Mouse (Mus musculus) midbrain, embryonic 16.5 days (tissue): Measurements from ENCODE around the gene Pim3. TPM values are rescaled to one million over a fixed set of nuclear protein-coding genes. Genes with fewer than 3 reads are reported as not detected.

Experiments used
- ATAC-seq: fragments of 200-750 bp; cut with Nextera tagmentation; 2 replicates; pipeline ENCODE4 v1.8.0; 2017; ENCODE audit warnings: moderate TSS enrichment
- H3K27ac ChIP-seq: fragments of 300-500 bp; sonication (generic); 2 replicates; pipeline ENCODE4 v1.5.1; 2014; ENCODE audit warnings: mild to moderate bottlenecking, low read length, mixed read lengths
- H3K27me3 ChIP-seq: fragments of 300-500 bp; sonication (generic); 2 replicates; pipeline ENCODE4 v1.6.1; 2014; ENCODE audit warnings: low read depth, low read length, mixed read lengths; ENCODE audit not compliant: control insufficient read depth, insufficient read depth
- H3K36me3 ChIP-seq: fragments of 300-500 bp; sonication (generic); 2 replicates; pipeline ENCODE4 v1.6.1; 2014; ENCODE audit warnings: mild to moderate bottlenecking, low read length, moderate library complexity, mixed read lengths; ENCODE audit not compliant: control insufficient read depth, insufficient read depth
- H3K4me1 ChIP-seq: fragments of 300-500 bp; sonication (generic); 2 replicates; pipeline ENCODE4 v1.6.1; 2014; ENCODE audit warnings: mild to moderate bottlenecking, low read length, mixed read lengths; ENCODE audit not compliant: control insufficient read depth, insufficient read depth
- H3K4me2 ChIP-seq: fragments of 300-500 bp; sonication (generic); 2 replicates; pipeline ENCODE4 v1.6.1; 2014; ENCODE audit warnings: mild to moderate bottlenecking, low read length, mixed read lengths
- H3K4me3 ChIP-seq: fragments of 300-500 bp; sonication (generic); 2 replicates; pipeline ENCODE4 v1.5.1; 2014; ENCODE audit warnings: low read depth, mild to moderate bottlenecking, low read length, moderate library complexity, mixed read lengths
- H3K9ac ChIP-seq: fragments of 300-500 bp; sonication (generic); 2 replicates; pipeline ENCODE4 v1.6.1; 2014; ENCODE audit warnings: low read depth, low read length, mixed read lengths
- H3K9me3 ChIP-seq: fragments of 300-500 bp; sonication (generic); replicated peaks from 2 replicates; pipeline ENCODE4 v1.6.1; 2014; ENCODE audit warnings: mild to moderate bottlenecking, low read length, mixed read lengths; ENCODE audit not compliant: control insufficient read depth, poor library complexity, severe bottlenecking
- WGBS: fragments of 180-500 bp; shearing (Covaris S2); extraction: QIAGEN DNeasy Blood & Tissue Kit; methylation state at CpG from one replicate; pipeline ENCODE4 v1.1.7; 2014; 5-methylcytosine and 5-hydroxymethylcytosine counted together
- polyA plus RNA-seq: library from polyadenylated mRNA; unstranded; fragments of >200 nt; fragmentation: Nextera tagmentation; extraction: Ambion mirVana; gene quantifications from 2 replicates; pipeline ENCODE4 v1.2.1, GENCODE M21; 2015

The Pim3 gene
- polyA plus RNA-seq, 1 experiment from 2014 or later, result 67.5 TPM

DNA sequence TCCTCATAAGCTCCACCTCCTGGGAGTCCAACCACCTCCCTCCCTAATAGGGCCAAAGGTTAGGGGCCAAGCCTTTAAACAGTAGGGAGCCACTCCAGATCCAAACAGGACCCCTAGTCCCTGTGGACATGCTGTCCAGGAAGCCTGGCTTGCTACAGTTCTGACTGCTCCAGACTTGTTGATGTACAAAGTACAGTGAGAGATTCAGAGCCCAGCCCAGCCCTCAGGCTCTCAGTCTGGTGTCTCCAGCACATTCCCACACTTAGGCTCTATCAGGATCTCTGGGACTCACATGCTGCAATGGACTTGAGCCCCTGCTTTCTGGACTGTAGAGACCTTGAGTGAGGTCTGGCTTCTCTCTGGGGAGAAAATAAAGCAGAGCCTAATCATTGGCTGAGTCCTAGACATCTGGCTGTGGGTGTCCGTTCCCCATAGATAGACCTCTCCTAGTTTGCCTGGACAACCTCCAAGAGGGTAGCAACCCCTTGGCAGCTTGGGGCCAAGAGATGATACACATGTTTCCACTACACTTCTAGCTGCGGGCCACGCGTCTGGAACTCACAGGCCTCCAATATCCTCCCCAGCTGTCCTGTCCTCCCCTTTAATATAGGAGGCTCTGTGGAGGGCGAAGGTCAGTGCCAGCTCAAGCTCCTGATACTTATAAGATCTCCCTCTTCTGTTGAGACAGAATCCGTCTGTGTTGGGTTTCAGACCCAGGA is 6.2 kb downstream of the Pim3 start:
- Histone ChIP-seq H3K27ac (no peak overlapping the region), H3K4me1 (peaks cover 19% of the 10 kb centered on the region), H3K9ac (no peak overlapping the region), H3K36me3 (peaks cover 14% of the 10 kb centered on the region), H3K4me3 (no peak overlapping the region), H3K4me2 (no peak overlapping the region), H3K27me3 (no peaks in the 10 kb centered on the region), H3K9me3 (no peaks in the 10 kb centered on the region)
- 83% methylated on average over 6 of the region's 6 CpGs for WGBS
- no peak for ATAC-seq

DNA sequence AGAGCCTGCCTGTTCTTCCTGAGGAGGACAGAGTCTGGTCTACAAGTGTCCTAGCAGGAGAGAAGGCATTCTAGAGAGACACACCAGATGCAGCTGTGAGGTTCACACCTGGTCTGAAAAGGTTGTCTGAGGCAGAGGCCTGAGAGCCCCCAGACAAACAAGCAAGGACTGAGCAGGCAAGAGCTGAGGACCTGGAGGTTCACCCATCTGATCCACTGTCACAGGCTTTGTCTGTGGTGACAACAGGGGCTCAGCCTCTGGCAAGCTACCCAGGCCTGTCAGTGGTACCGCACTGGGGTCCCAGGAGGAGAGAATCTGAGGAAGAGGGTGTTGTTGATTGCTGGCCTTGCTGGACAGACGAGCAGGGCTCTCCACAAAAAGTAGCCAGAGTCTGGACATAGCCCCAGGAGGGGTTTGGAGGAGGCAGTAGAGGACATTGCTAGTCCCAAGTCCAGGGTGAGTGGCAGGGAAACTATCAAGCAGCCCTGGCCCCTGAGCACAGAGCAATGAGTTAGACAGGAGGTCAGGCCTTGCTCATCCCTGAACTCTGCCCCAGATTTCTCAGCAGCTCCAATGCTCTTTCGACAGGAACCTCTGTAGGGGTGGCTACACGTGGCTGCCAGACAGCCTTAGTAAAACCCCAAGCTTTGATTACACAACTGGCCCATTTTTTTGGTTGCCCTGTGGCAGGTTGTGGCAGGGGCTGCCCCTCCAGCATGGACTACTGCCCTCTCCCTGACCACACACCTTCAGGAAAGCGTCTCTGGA is 8.6 kb downstream of the Pim3 start:
- Histone ChIP-seq H3K27ac (no peak overlapping the region), H3K9ac (no peak overlapping the region), H3K9me3 (no peaks in the 10 kb centered on the region), H3K4me2 (no peak overlapping the region), H3K4me3 (no peak overlapping the region), H3K27me3 (no peaks in the 10 kb centered on the region), H3K36me3 (0 out of 2 replicates have a peak, but pooled peaks cover under 1% of the 10 kb centered on the region), H3K4me1 (peaks cover under 1% of the 10 kb centered on the region; the same call in 1 of the 2 replicates)
- 74% methylated on average over 5 of the region's 5 CpGs for WGBS
- ATAC-seq, result no peak

DNA sequence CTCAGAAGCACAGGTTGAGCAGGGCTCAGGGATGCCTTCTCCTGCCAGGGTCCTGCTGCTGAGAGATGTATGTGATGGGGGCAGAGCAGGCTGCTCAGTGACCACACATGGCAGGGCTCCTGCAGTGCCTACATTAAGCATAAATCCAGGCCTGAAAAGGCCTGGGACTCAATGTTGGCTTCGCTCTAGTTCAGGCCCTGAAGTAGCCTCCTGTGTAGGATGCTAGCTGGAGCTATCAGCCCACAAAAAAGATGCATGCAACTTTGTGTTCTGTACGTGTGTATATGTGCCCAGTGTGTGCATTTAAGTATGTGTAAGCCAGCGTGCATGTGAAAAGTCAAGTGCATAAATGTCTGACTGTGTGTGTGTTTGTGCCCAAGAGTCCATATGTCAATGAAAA is 12.1 kb downstream of the Pim3 start:
- Histone ChIP-seq H3K36me3 (no peaks in the 10 kb centered on the region), H3K27ac (no peak overlapping the region), H3K9me3 (no peaks in the 10 kb centered on the region), H3K27me3 (no peaks in the 10 kb centered on the region), H3K9ac (no peak overlapping the region), H3K4me2 (no peak overlapping the region), H3K4me1 (0 out of 2 replicates have a peak, but pooled peaks cover 2% of the 10 kb centered on the region), H3K4me3 (no peak overlapping the region)
- 83% methylated on average over 3 of the region's 3 CpGs for WGBS
- no peak for ATAC-seq

DNA sequence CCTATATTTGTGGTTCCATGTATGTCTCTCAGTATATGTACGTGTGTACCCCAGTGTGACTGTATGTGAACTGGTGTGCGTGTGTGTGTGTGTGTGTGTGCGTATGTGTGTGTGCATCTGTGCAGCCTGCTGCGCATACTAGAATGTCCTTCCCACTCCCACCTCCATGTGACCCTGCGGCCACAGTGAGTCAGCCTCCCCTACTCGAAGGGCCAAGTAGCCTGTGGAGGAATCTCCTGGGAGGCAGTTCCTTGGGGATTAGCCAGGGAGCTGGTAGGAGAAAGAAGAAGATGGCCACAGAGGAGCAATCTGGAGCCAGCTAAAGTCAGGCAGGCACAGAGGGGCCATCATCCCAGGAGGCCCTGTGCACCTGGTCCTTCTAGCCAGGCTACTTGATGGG is 12.5 kb downstream of the Pim3 start:
- H3K27ac ChIP-seq, result no peak overlapping the region
- no peak overlapping the region for H3K4me2 ChIP-seq
- H3K9ac ChIP-seq, result no peak overlapping the region
- no peak overlapping the region for H3K4me3 ChIP-seq
- 0 out of 2 replicates have a peak, but pooled peaks cover 2% of the 10 kb centered on the region for H3K4me1 ChIP-seq
- ATAC-seq, result no peak
- no peaks in the 10 kb centered on the region for H3K36me3 ChIP-seq
- no peaks in the 10 kb centered on the region for H3K27me3 ChIP-seq
- H3K9me3 ChIP-seq, result no peaks in the 10 kb centered on the region
- 87% methylated on average over 6 of the region's 6 CpGs for WGBS

DNA sequence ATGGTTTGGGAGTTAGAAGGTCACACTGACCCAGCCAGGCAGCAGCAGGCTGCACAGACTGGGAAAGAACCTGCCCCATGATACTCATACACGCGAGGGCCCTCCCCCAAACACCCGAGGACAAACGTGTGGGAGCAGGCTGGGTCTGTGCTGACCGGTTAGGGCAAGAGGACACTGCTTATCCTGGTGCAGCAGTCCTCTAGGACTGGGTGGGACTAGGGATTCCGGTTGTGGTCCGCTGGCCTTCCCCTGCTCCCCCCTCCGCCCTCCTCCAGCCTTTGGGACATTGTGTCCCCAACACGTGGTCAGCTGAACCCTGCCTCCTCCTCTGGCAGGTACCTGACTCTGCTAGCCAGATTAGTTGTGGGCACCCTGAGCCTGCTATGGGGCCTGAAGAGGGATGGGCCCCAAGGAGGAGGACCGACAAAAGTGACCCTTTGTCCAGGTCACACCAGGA is 13.7 kb downstream of the Pim3 start:
- Histone ChIP-seq H3K4me2 (no peak overlapping the region), H3K27me3 (no peaks in the 10 kb centered on the region), H3K9ac (0 out of 2 replicates have a peak overlapping the region, but pooled peaks have one; percentile 6), H3K36me3 (no peaks in the 10 kb centered on the region), H3K9me3 (no peaks in the 10 kb centered on the region), H3K4me1 (0 out of 2 replicates have a peak, but pooled peaks cover 2% of the 10 kb centered on the region), H3K27ac (no peak overlapping the region), H3K4me3 (no peak overlapping the region)
- no peak for ATAC-seq
- WGBS, result 28% methylated on average over 10 of the region's 10 CpGs

DNA sequence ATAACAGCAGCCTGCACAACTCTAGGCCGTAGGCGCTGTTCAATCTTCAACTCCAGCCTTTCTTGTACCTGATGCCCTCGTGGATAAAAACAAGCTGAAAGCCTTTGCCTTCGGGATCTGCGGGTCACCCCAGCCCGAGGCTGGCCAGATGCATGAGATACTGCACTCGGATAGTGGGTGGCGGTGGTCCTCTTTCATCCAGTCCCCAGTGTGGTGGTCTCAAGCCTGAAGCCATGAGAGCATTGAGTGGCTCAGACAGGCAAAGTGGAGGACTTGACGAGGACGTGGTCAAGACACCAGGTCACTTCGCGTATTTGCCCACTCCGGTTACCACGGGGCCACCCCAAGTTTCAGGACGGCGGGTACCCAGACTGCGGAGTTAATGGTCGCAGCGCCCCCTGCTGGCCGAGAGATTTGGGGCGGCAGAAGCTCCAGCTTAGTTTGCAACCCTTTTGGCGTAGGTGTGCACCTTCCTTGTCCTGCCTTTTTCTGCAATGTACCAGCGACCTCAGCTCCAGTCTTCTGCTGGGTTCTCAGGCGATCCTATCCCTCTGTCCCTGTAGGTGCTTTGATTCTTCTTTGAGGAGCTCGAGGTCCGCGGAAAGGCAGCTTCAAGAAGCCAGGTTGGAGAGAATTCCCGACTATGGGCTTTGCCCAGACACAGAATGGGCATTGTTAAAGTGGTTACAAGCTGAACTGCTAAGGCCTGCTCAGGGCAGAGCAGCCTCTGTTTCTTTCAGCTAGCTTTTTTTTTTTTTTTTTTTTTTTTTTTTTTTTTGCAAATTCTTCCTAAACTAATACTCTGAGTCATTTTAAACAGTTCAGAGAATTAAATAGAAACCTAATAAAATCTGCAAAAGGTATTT is 14.4 kb downstream of the Pim3 start:
- H3K4me1 ChIP-seq, result 0 out of 2 replicates have a peak, but pooled peaks cover 2% of the 10 kb centered on the region
- 10% methylated on average over 28 of the region's 28 CpGs for WGBS
- H3K27ac ChIP-seq, result no peak overlapping the region
- peak overlapping the region; percentile 20; the same call in 1 of the 2 replicates for H3K9ac ChIP-seq
- peak overlapping the region; percentile 17; the same call in 1 of the 2 replicates for H3K4me2 ChIP-seq
- no peaks in the 10 kb centered on the region for H3K27me3 ChIP-seq
- no peaks in the 10 kb centered on the region for H3K9me3 ChIP-seq
- ATAC-seq, result no peak
- H3K36me3 ChIP-seq, result no peaks in the 10 kb centered on the region
- H3K4me3 ChIP-seq, result no peak overlapping the region

DNA sequence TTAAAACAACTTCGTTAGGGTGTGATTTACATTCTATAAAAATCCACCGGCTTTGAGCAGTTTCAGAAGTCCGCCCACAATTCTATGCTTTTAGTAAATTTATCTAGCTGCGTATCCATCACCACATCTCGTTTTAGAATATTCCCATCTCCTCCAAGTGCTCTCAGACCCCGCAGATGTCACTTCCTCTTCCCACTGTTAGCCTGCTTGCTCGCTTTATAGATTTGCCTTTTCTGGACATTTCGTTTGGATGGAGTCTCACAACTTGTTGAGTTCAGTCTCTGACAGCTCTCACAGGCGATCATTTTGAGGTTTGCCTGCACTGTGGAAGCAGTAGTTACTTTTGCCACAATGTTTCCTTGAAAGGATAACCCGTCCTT is 15.0 kb downstream of the Pim3 start:
- Histone ChIP-seq H3K9ac (no peak overlapping the region), H3K27ac (no peak overlapping the region), H3K36me3 (no peaks in the 10 kb centered on the region), H3K4me1 (0 out of 2 replicates have a peak, but pooled peaks cover 2% of the 10 kb centered on the region), H3K4me3 (no peak overlapping the region), H3K27me3 (no peaks in the 10 kb centered on the region), H3K4me2 (no peak overlapping the region), H3K9me3 (no peaks in the 10 kb centered on the region)
- ATAC-seq, result no peak
- WGBS, result 84% methylated on average over 10 of the region's 10 CpGs

DNA sequence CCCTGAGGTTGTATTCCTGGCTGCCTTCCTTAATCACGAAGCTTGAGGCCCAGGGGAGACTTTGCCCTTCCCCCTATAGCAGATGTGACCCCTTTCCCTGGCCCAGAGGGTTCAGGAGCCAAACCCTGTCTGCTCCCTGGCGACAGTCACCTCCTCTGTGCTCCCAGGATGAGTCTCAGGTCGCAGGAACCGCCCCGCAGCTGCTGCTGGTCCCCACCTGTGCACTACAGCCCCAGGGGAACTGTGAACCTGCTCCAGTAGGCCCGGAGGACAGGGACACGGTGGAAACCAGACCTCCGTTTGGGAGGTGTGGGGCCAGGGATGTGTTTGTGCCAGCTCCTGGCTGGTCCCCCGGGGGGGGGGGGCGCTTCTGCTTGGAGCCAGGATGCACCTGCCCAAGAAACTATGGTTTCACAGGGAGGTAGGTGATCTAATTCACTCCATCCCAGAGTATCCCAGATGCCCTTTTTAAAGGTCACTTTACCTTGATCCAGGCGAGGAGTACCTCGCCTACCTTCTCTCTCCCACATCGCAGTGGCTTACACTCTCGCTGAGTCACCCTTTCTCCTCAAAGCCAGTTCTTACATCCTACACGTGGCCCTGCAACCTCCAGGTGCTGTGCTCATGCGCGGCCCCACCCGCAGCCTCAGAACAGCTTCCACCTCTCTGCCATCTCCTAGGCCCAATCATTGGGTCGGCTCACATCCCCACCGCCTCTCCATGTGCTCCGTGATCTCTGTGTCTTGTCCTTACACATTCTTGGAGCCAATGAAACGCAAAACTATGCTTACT is 19.5 kb downstream of the Pim3 start:
- H3K36me3 ChIP-seq, result no peaks in the 10 kb centered on the region

More for the DNA sequence above, 19.5 kb downstream of the Pim3 start:
- no peak overlapping the region for H3K9ac ChIP-seq
- H3K27me3 ChIP-seq, result no peaks in the 10 kb centered on the region
- no peaks in the 10 kb centered on the region for H3K9me3 ChIP-seq
- 69% methylated on average over 21 of the region's 22 CpGs for WGBS
- no peak overlapping the region for H3K4me2 ChIP-seq
- H3K27ac ChIP-seq, result no peak overlapping the region
- no peak overlapping the region for H3K4me3 ChIP-seq
- H3K4me1 ChIP-seq, result 0 out of 2 replicates have a peak, but pooled peaks cover 2% of the 10 kb centered on the region
- no peak for ATAC-seq
